Mouse (Mus musculus): ENCODE measurements around the gene Fbxl2. TPM values are rescaled to one million over a fixed set of nuclear protein-coding genes. Genes with fewer than 3 reads are reported as not detected.

Gene Fbxl2
- polyA plus RNA-seq, 1 experiment = 5.3 TPM

DNA sequence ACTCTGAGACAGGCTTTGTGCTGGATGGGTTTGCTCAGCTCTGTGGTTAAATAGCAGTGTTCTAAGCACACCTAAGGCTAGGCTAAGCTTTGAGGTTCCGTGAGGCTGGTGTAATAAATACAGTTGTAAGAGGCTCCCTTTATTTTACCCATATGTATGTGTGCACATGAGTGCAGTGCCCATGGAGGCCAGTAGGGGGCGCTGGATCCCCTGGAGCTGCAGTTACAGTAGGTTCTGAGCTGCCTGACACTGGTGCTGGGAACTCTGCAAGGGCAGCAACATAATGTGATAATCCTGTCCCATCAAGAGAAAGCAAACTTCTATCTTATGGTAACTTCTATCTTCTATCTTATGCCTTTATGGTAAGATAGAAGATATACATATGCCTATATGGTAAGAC is 47.7 kb downstream of the Fbxl2 start:
- no peak for TF ChIP-seq POLR2A (IDR thresholded peaks at IDR 0.05; ENCODE audit: borderline replicate concordance, extremely low read depth, low read depth, low read length)
- TF ChIP-seq CTCF (IDR thresholded peaks at IDR 0.05; ENCODE audit: insufficient read depth, low read length) = peak; percentile 20; the same call in 1 of the 2 replicates
- Histone ChIP-seq H3K4me3 (replicated peaks; ENCODE audit: extremely low read depth, low read depth, low read length) (no peak overlapping the region), H3K4me1 (ENCODE audit: control insufficient read depth, insufficient read depth, low read length) (no peaks in the 10 kb centered on the region)
- DNase-seq = no peak
- WGBS = 69% methylated on average over 2 of the region's 2 CpGs

- WGBS = 89% methylated on average over 7 of the region's 7 CpGs
- no peaks in the 10 kb centered on the region for H3K4me1 ChIP-seq (ENCODE audit: control insufficient read depth, insufficient read depth, low read length)
- no peak overlapping the region for H3K4me3 ChIP-seq (replicated peaks; ENCODE audit: extremely low read depth, low read depth, low read length)
- TF ChIP-seq POLR2A (IDR thresholded peaks at IDR 0.05; ENCODE audit: borderline replicate concordance, extremely low read depth, low read depth, low read length) (no peak), CTCF (IDR thresholded peaks at IDR 0.05; ENCODE audit: insufficient read depth, low read length) (no peak)
- no peak for DNase-seq
Measured at GRCm38 (mm10) chr9:113992810-113993209, 53.2 kb downstream of the Fbxl2 start.

DNA sequence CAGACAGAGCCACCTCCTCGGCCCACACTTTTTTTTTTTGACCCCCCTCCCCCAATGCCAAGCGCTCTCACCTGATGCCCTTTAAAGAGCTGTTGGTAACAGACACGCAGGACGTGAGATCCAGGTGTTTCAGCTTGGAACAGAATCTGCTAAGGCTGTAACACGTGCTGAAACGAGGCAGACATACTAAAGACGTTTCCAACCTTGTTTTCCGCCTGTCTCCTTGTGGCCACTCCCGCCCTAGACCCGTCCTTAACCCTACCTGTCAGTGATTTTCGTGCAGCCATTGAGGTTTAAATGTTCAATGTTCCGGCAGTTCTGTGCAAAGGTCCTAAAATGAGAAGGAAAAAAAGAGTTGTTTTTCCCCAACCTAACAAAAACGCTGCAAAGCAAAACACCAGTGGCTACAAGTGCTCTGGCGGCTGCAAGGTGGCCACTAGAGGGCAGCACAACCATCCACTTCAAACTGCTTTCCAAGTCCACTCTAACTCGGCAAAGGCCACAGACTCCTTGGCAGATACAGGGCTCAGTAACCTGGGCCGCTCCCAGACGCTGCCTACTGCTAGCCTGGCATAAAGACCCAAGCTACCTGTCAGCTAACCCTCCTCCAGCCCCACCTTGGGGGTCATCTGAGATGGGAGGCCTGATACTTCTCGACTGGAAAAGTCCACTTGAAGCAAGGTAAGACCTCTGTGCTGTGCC is 55.3 kb downstream of the Fbxl2 start:
- DNase-seq = peak; percentile 83
- 21% methylated on average over 18 of the region's 18 CpGs for WGBS
- no peaks in the 10 kb centered on the region for H3K4me1 ChIP-seq (ENCODE audit: control insufficient read depth, insufficient read depth, low read length)
- TF ChIP-seq CTCF (IDR thresholded peaks at IDR 0.05; ENCODE audit: insufficient read depth, low read length) (peak; percentile 87), POLR2A (IDR thresholded peaks at IDR 0.05; ENCODE audit: borderline replicate concordance, extremely low read depth, low read depth, low read length) (no peak)
- H3K4me3 ChIP-seq (replicated peaks; ENCODE audit: extremely low read depth, low read depth, low read length) = no peak overlapping the region

- Histone ChIP-seq H3K4me3 (replicated peaks; ENCODE audit: extremely low read depth, low read depth, low read length) (no peak overlapping the region), H3K4me1 (ENCODE audit: control insufficient read depth, insufficient read depth, low read length) (peaks cover 3% of the 10 kb centered on the region)
- no peak for DNase-seq
- TF ChIP-seq POLR2A (IDR thresholded peaks at IDR 0.05; ENCODE audit: borderline replicate concordance, extremely low read depth, low read depth, low read length) (no peak), CTCF (IDR thresholded peaks at IDR 0.05; ENCODE audit: insufficient read depth, low read length) (no peak)
- WGBS = 76% methylated on average over 13 of the region's 13 CpGs
Measured at GRCm38 (mm10) chr9:113984946-113985620, 60.9 kb downstream of the Fbxl2 start.

- 75% methylated on average over 11 of the region's 11 CpGs for WGBS
- no peak for DNase-seq
- TF ChIP-seq POLR2A (IDR thresholded peaks at IDR 0.05; ENCODE audit: borderline replicate concordance, extremely low read depth, low read depth, low read length) = no peak
- no peak overlapping the region for H3K4me3 ChIP-seq (replicated peaks; ENCODE audit: extremely low read depth, low read depth, low read length)
- peaks cover 3% of the 10 kb centered on the region for H3K4me1 ChIP-seq (ENCODE audit: control insufficient read depth, insufficient read depth, low read length)
Measured at GRCm38 (mm10) chr9:113982883-113983670, 62.9 kb downstream of the Fbxl2 start.

GRCm38 (mm10) chr9:113982451-113982850 is 63.5 kb downstream of the Fbxl2 start:
- whole genome bisulfite sequencing = 70% methylated on average over 2 of the region's 2 CpGs
- no peak for TF ChIP-seq CTCF (IDR thresholded peaks at IDR 0.05; ENCODE audit: insufficient read depth, low read length)
- no peak for TF ChIP-seq POLR2A (IDR thresholded peaks at IDR 0.05; ENCODE audit: borderline replicate concordance, extremely low read depth, low read depth, low read length)
- Histone ChIP-seq H3K4me3 (replicated peaks; ENCODE audit: extremely low read depth, low read depth, low read length) (no peak overlapping the region), H3K4me1 (ENCODE audit: control insufficient read depth, insufficient read depth, low read length) (peaks cover 3% of the 10 kb centered on the region)
- DNase-seq = no peak

DNA sequence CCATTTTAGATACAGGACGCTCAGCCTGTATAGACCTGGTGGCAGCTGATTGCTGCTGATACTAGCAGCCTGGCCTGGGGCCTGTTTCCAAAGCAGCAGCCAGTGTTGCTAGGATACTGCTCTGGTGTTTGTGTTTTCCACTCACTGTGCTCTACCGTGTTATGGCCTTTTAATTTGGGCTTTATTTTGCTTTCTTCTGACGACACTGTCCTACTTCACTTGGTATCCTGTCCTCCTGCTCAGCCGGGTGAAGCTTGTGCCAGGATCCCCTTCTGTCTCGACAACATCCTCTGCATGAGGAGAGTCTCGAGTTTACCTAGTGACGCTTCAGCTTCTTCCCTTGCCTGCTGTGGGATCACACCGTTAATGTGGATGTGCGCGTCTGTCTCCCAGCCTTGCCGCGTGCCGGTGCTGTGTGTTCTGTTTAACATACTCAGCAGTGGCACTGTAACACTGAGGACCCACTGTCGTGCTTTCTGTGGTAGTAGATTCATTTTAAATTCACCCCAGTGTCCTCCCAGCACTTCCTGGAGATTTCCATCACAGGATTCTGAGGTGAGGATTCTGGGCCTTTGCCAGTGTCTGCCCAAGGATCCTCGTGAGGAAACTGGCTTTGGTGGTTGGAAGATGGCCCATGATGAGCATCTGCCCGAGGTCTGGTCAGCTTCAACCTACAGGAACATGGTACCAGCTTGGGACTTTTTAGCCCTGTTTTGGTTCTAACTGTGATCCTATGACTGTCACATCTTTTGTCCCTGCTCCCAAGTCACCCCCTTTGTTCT is 64.7 kb downstream of the Fbxl2 start:
- TF ChIP-seq CTCF (IDR thresholded peaks at IDR 0.05; ENCODE audit: insufficient read depth, low read length) = no peak
- TF ChIP-seq POLR2A (IDR thresholded peaks at IDR 0.05; ENCODE audit: borderline replicate concordance, extremely low read depth, low read depth, low read length) = no peak
- H3K4me1 ChIP-seq (ENCODE audit: control insufficient read depth, insufficient read depth, low read length) = peaks cover 3% of the 10 kb centered on the region
- 48% methylated on average over 16 of the region's 16 CpGs for WGBS
- DNase-seq = no peak
- H3K4me3 ChIP-seq (replicated peaks; ENCODE audit: extremely low read depth, low read depth, low read length) = no peak overlapping the region

GRCm38 (mm10) chr9:113979356-113979755 is 66.6 kb downstream of the Fbxl2 start:
- 90% methylated on average over 13 of the region's 13 CpGs for WGBS
- TF ChIP-seq POLR2A (IDR thresholded peaks at IDR 0.05; ENCODE audit: borderline replicate concordance, extremely low read depth, low read depth, low read length) = no peak
- TF ChIP-seq CTCF (IDR thresholded peaks at IDR 0.05; ENCODE audit: insufficient read depth, low read length) = no peak
- peaks cover 3% of the 10 kb centered on the region for H3K4me1 ChIP-seq (ENCODE audit: control insufficient read depth, insufficient read depth, low read length)
- H3K4me3 ChIP-seq (replicated peaks; ENCODE audit: extremely low read depth, low read depth, low read length) = no peak overlapping the region
- DNase-seq = no peak

- H3K4me3 ChIP-seq (replicated peaks; ENCODE audit: extremely low read depth, low read depth, low read length) = no peak overlapping the region
- TF ChIP-seq CTCF (IDR thresholded peaks at IDR 0.05; ENCODE audit: insufficient read depth, low read length) (no peak), POLR2A (IDR thresholded peaks at IDR 0.05; ENCODE audit: borderline replicate concordance, extremely low read depth, low read depth, low read length) (no peak)
- no peak for DNase-seq
- H3K4me1 ChIP-seq (ENCODE audit: control insufficient read depth, insufficient read depth, low read length) = peaks cover 3% of the 10 kb centered on the region
- 61% methylated on average over 7 of the region's 7 CpGs for WGBS
Measured at GRCm38 (mm10) chr9:113978656-113979055, 67.3 kb downstream of the Fbxl2 start.

Measured in lung, adult 2 months (tissue).